Mouse (Mus musculus): Measurements from ENCODE around the gene Lrfn1.
"Not testable (repeated sequence)": the region's sequence is repeated elsewhere in the genome, so short reads cannot be mapped to it uniquely, and the experiment has no call there.

The Lrfn1 gene

GRCm38 (mm10) chr7:28447101-28447830, 4.5 kb upstream of the Lrfn1 start:
- DNase-seq, result no peak

- no peak for DNase-seq
Observed at GRCm38 (mm10) chr7:28447865-28448820, 3.6 kb upstream of the Lrfn1 start.

- no peak for DNase-seq
Observed at GRCm38 (mm10) chr7:28452361-28453005, 703 bp downstream of the Lrfn1 start.

- no peak for DNase-seq
Observed at GRCm38 (mm10) chr7:28460361-28460760, 8.6 kb downstream of the Lrfn1 start.

GRCm38 (mm10) chr7:28462769-28463168, 11.0 kb downstream of the Lrfn1 start:
- DNase-seq, result no peak

- peak; percentile 82 for DNase-seq
Observed at GRCm38 (mm10) chr7:28464416-28465212, 12.8 kb downstream of the Lrfn1 start.

GRCm38 (mm10) chr7:28466721-28467212, 15.0 kb downstream of the Lrfn1 start:
- no peak for DNase-seq

- peak; percentile 79 for DNase-seq
Observed at GRCm38 (mm10) chr7:28467213-28467751, 15.5 kb downstream of the Lrfn1 start.

GRCm38 (mm10) chr7:28476191-28476590, 24.4 kb downstream of the Lrfn1 start:
- DNase-seq, result no peak

GRCm38 (mm10) chr7:28477363-28477762, 25.6 kb downstream of the Lrfn1 start:
- no peak for DNase-seq

GRCm38 (mm10) chr7:28478854-28479253, 27.1 kb downstream of the Lrfn1 start:
- peak; percentile 14 for DNase-seq

GRCm38 (mm10) chr7:28482854-28483253, 31.1 kb downstream of the Lrfn1 start:
- no peak for DNase-seq

- DNase-seq, result no peak
Observed at GRCm38 (mm10) chr7:28484192-28484591, 32.4 kb downstream of the Lrfn1 start.

GRCm38 (mm10) chr7:28488030-28488491, 36.3 kb downstream of the Lrfn1 start:
- peak; percentile 69 for DNase-seq

- peak; percentile 93 for DNase-seq
Observed at GRCm38 (mm10) chr7:28490410-28490809, 38.6 kb downstream of the Lrfn1 start.

- no peak for DNase-seq
Observed at GRCm38 (mm10) chr7:28490903-28491302, 39.1 kb downstream of the Lrfn1 start.

- DNase-seq, result no peak
Observed at GRCm38 (mm10) chr7:28492310-28492709, 40.5 kb downstream of the Lrfn1 start.

GRCm38 (mm10) chr7:28495426-28495825, 43.6 kb downstream of the Lrfn1 start:
- no peak for DNase-seq

GRCm38 (mm10) chr7:28505585-28505984, 53.8 kb downstream of the Lrfn1 start:
- DNase-seq, result no peak

- DNase-seq, result not testable (repeated sequence)
Observed at GRCm38 (mm10) chr7:28509121-28509520, 57.3 kb downstream of the Lrfn1 start.

GRCm38 (mm10) chr7:28510405-28510974, 58.7 kb downstream of the Lrfn1 start, which contains the start of gene Ifnl2:
Gene Ifnl2, minus strand, starts transcription at chr7:28510455.
- not testable (repeated sequence) for DNase-seq

Data from lung, postnatal 36 days (tissue).